Mouse (Mus musculus): ENCODE measurements around the gene Mrps7.

Mrps7 gene

GRCm38 (mm10) chr11:115627705-115628464, 24.2 kb downstream of the Mrps7 start, which contains the start of gene Slc25a19:
Gene Slc25a19 (minus strand): TSS chr11:115628295.
- peak; percentile 97 to 99 for DNase-seq (ENCODE audit: low spot score in 2 of 2)

- no peak for DNase-seq (ENCODE audit: low spot score in 2 of 2)
Measured at GRCm38 (mm10) chr11:115628465-115629101, 24.9 kb downstream of the Mrps7 start.

GRCm38 (mm10) chr11:115629734-115630531, 26.2 kb downstream of the Mrps7 start:
- DNase-seq (ENCODE audit: low spot score in 2 of 2), result no peak

GRCm38 (mm10) chr11:115630532-115631504, 27.1 kb downstream of the Mrps7 start:
- peak; percentile 44 to 80 for DNase-seq (ENCODE audit: low spot score in 2 of 2)

GRCm38 (mm10) chr11:115631505-115631890, 27.8 kb downstream of the Mrps7 start:
- DNase-seq (ENCODE audit: low spot score in 2 of 2), result peak in 1 of 2 experiments; percentile 49

GRCm38 (mm10) chr11:115632247-115632646, 28.5 kb downstream of the Mrps7 start:
- DNase-seq (ENCODE audit: low spot score in 2 of 2), result no peak

GRCm38 (mm10) chr11:115632862-115633261, 29.1 kb downstream of the Mrps7 start:
- no peak for DNase-seq (ENCODE audit: low spot score in 2 of 2)

GRCm38 (mm10) chr11:115634109-115634508, 30.4 kb downstream of the Mrps7 start:
- DNase-seq (ENCODE audit: low spot score in 2 of 2), result no peak

GRCm38 (mm10) chr11:115635041-115635440, 31.3 kb downstream of the Mrps7 start:
- DNase-seq (ENCODE audit: low spot score in 2 of 2), result no peak

GRCm38 (mm10) chr11:115635484-115635883, 31.8 kb downstream of the Mrps7 start:
- no peak for DNase-seq (ENCODE audit: low spot score in 2 of 2)

- DNase-seq (ENCODE audit: low spot score in 2 of 2), result no peak
Measured at GRCm38 (mm10) chr11:115636960-115637359, 33.2 kb downstream of the Mrps7 start.

GRCm38 (mm10) chr11:115638498-115639409, 35.0 kb downstream of the Mrps7 start:
- DNase-seq (ENCODE audit: low spot score in 2 of 2), result no peak

GRCm38 (mm10) chr11:115639540-115639939, 35.8 kb downstream of the Mrps7 start:
- DNase-seq (ENCODE audit: low spot score in 2 of 2), result no peak

- DNase-seq (ENCODE audit: low spot score in 2 of 2), result no peak
Measured at GRCm38 (mm10) chr11:115640311-115640828, 36.6 kb downstream of the Mrps7 start.

- peak; percentile 34 to 60 for DNase-seq (ENCODE audit: low spot score in 2 of 2)
Measured at GRCm38 (mm10) chr11:115640978-115641663, 37.4 kb downstream of the Mrps7 start.

- no peak for DNase-seq (ENCODE audit: low spot score in 2 of 2)
Measured at GRCm38 (mm10) chr11:115641664-115642036, 37.9 kb downstream of the Mrps7 start.

- no peak for DNase-seq (ENCODE audit: low spot score in 2 of 2)
Measured at GRCm38 (mm10) chr11:115642705-115643104, 39.0 kb downstream of the Mrps7 start.

- no peak for DNase-seq (ENCODE audit: low spot score in 2 of 2)
Measured at GRCm38 (mm10) chr11:115643265-115643664, 39.5 kb downstream of the Mrps7 start.

GRCm38 (mm10) chr11:115644308-115644707, 40.6 kb downstream of the Mrps7 start:
- DNase-seq (ENCODE audit: low spot score in 2 of 2), result no peak

Measured in spleen, postnatal 10 days (tissue).